Mouse (Mus musculus) kidney, postnatal 0 days (tissue): ENCODE data around the gene Slc25a22. TPM values are rescaled to one million over a fixed set of nuclear protein-coding genes. Genes with fewer than 3 reads are reported as not detected.

Experiments used
- ATAC-seq: fragments of 200-750 bp; cut with Nextera tagmentation; replicated peaks from 2 replicates; pipeline ENCODE4 v1.8.0; 2017; ENCODE audit warnings: low read depth, moderate number of reproducible peaks, moderate TSS enrichment, moderate library complexity; ENCODE audit not compliant: low FRiP score
- DNase-seq: peaks from one replicate; pipeline ENCODE4 v3.0.0-alpha.2; 2016; ENCODE audit warnings: low spot score
- H3K27ac ChIP-seq: fragments of 300-500 bp; sonication (generic); 2 replicates; pipeline ENCODE4 v1.5.1; 2014; ENCODE audit warnings: mild to moderate bottlenecking
- H3K27me3 ChIP-seq: fragments of 300-500 bp; sonication (generic); 2 replicates; pipeline ENCODE4 v1.6.1; 2014; ENCODE audit warnings: low read length, mixed read lengths; ENCODE audit not compliant: insufficient read depth
- H3K36me3 ChIP-seq: fragments of 300-500 bp; sonication (generic); 2 replicates; pipeline ENCODE4 v1.6.1; 2014; ENCODE audit warnings: low read length, mixed read lengths; ENCODE audit not compliant: insufficient read depth
- H3K4me1 ChIP-seq: fragments of 300-500 bp; sonication (generic); replicated peaks from 2 replicates; pipeline ENCODE4 v1.6.1; 2014; ENCODE audit warnings: antibody characterized with exemption, low read length, mixed read lengths; ENCODE audit not compliant: insufficient read depth
- H3K4me2 ChIP-seq: fragments of 300-500 bp; sonication (generic); 2 replicates; pipeline ENCODE4 v1.6.1; 2014; ENCODE audit warnings: mild to moderate bottlenecking, low read length, moderate library complexity, mixed read lengths
- H3K4me3 ChIP-seq: fragments of 300-500 bp; sonication (generic); replicated peaks from 2 replicates; pipeline ENCODE4 v1.5.1; 2014; ENCODE audit warnings: low read depth, low read length
- H3K9ac ChIP-seq: fragments of 300-500 bp; sonication (generic); 2 replicates; pipeline ENCODE4 v1.6.1; 2014; ENCODE audit warnings: low read depth, low read length
- H3K9me3 ChIP-seq: fragments of 300-500 bp; sonication (generic); replicated peaks from 2 replicates; pipeline ENCODE4 v1.6.1; 2016; ENCODE audit warnings: low read length, inconsistent platforms, mixed read lengths
- CTCF ChIP-seq: IDR thresholded peaks from 2 replicates; pipeline ENCODE4 v1.5.1; 2016; ENCODE audit warnings: antibody characterized with exemption, low read depth, mild to moderate bottlenecking, moderate library complexity
- WGBS: fragments of 180-500 bp; shearing (Covaris S2); extraction: QIAGEN DNeasy Blood & Tissue Kit; methylation state at CpG from one replicate; pipeline ENCODE4 v1.1.7; 2014; 5-methylcytosine and 5-hydroxymethylcytosine counted together
- polyA plus RNA-seq: library from polyadenylated mRNA; unstranded; fragments of >200 nt; fragmentation: Nextera tagmentation; extraction: Ambion mirVana; gene quantifications from 2 replicates; pipeline ENCODE4 v1.2.1, GENCODE M21; 2015

Slc25a22 gene
- polyA plus RNA-seq, 1 experiment from 2014 or later: 15.8 TPM

DNA sequence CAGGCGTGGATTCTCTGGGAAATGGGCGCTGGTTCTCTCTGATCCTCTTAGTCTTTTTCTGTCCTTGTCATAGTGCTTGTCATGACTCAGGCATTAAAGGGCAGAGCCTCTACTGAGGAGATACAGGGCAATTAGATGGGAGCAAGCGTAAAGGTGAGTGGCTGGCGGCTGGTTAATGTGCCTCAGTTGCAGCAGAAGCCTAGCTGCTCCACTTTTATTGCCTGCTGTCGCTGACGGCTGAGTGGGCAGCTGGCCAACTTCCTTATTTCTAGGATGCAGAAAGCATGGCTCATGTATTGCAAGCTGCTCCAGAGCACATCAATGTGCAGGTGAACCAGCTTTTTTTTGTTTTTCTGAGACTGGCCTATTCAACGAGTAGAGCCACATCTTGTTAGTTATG is 18.7 kb downstream of the Slc25a22 start:
- no peak overlapping the region for H3K9ac ChIP-seq

DNA sequence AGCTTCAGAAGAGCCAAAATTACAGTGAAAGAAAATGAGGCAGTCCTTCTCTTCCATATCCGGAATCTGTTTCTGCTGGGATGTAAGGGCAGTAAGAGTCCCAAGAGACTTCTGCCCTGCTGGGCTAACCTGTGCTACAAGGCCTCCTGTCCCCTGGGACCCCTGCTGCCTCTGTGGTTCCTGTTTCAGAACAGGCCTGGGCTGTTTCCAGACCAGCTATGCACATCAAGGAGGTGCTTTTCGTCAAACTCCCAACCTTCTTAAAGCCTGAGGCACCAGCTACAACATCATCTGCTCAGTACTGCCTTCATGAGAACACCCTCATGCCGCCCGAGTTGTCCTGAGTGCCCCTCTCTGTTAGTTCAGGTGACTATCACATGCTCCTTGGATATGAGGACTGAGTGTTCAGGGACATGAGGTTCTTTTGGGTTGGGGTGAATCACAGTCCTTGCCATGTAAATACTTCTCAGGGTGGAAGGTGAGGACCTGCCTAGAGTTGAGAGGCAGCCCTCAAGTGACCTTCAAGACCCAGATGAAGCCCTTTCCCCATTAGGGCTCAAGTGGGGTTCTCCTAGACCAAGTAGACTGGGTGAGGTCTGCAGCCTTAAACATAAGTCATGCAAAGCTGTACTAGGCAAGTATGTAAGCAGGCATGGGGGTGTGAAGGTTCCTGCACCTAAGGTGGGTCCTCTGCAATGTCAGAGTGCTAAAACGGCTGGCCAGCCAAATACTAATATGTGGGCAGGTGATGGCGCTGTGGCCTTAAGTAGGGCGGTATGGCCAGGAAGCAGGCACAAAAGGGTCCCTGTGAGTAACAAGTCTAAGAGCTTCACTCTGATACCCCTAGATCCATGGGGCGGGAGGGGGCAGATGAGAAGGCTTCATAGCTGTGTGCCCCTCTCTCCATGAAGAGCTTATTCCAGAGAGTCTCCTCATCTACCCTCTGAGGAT is 19.7 kb downstream of the Slc25a22 start:
- TF ChIP-seq CTCF: peak; percentile 31; the same call in 1 of the 2 replicates
- no peaks in the 10 kb centered on the region for H3K9me3 ChIP-seq
- H3K27me3 ChIP-seq: no peaks in the 10 kb centered on the region
- H3K36me3 ChIP-seq: no peaks in the 10 kb centered on the region
- DNase-seq (no peak), ATAC-seq (no peak)
- H3K4me1 ChIP-seq: peaks cover under 1% of the 10 kb centered on the region
- H3K4me3 ChIP-seq: no peak overlapping the region
- no peak overlapping the region for H3K27ac ChIP-seq
- no peak overlapping the region for H3K9ac ChIP-seq
- H3K4me2 ChIP-seq: no peak overlapping the region
- 74% methylated on average over 8 of the region's 8 CpGs for WGBS

More for the DNA sequence above, 18.7 kb downstream of the Slc25a22 start:
- 46% methylated on average over 7 of the region's 7 CpGs for WGBS
- H3K4me3 ChIP-seq: no peak overlapping the region
- DNase-seq (peak; percentile 22), ATAC-seq (no peak)
- H3K9me3 ChIP-seq: no peaks in the 10 kb centered on the region
- H3K4me1 ChIP-seq: no peaks in the 10 kb centered on the region; the same call in 1 of the 2 replicates
- no peak for TF ChIP-seq CTCF
- no peaks in the 10 kb centered on the region for H3K27me3 ChIP-seq
- no peaks in the 10 kb centered on the region for H3K36me3 ChIP-seq
- no peak overlapping the region for H3K4me2 ChIP-seq
- H3K27ac ChIP-seq: no peak overlapping the region

DNA sequence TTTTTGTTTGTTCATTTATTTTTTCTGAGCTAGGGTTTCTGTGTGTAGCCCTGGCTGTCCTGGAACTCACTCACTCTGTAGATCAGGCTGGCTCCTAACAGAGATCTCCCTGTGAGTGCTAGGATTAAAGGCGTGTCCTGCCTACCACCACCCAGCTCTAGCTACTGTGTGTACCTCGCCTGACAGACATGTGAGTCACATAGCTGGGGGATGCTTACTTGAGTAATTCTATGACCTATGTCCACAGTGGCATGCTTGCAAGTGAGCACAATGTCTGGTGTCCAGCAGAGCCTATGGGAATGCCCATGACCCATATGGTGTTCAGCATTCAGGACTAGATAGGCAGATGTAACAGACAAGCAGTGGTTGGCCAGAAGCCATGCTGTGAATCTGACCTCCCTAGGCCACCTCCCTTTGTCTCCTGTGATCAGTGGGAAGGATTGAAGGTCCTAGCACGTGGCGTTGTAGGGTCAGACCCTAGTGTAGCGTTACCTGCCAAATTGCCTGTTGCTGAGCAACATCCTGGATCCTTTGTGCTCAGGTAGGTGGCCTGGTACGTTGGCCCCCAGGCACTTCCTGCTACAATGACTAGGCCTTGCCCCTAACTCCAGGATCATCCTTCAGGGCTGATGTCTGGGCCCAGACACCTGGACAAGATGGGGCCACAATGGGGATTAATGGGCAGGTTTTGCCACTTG is 21.4 kb downstream of the Slc25a22 start:
- Histone ChIP-seq H3K27ac (no peak overlapping the region), H3K27me3 (no peaks in the 10 kb centered on the region), H3K9ac (no peak overlapping the region), H3K4me3 (no peak overlapping the region), H3K4me2 (no peak overlapping the region), H3K4me1 (peaks cover 5% of the 10 kb centered on the region), H3K9me3 (no peaks in the 10 kb centered on the region), H3K36me3 (peaks cover 2% of the 10 kb centered on the region; the same call in 1 of the 2 replicates)
- DNase-seq (no peak), ATAC-seq (no peak)
- TF ChIP-seq CTCF: no peak
- 83% methylated on average over 6 of the region's 6 CpGs for WGBS

GRCm38 (mm10) chr7:141413809-141414584 is 23.7 kb downstream of the Slc25a22 start, which contains the start of gene Gatd1:
Gene Gatd1 (minus strand): TSS chr7:141414136.
- H3K27ac ChIP-seq: peak within 1 kb of the TSS; percentile 82
- H3K27me3 ChIP-seq: no peaks in the 10 kb centered on the region
- DNase-seq (peak; percentile 99), ATAC-seq (peak; percentile 91)
- peak within 1 kb of the TSS; percentile 61 for H3K4me3 ChIP-seq
- H3K9ac ChIP-seq: peak within 1 kb of the TSS; percentile 63
- H3K9me3 ChIP-seq: no peaks in the 10 kb centered on the region
- peak within 1 kb of the TSS; percentile 83 for H3K4me2 ChIP-seq
- peaks cover 5% of the 10 kb centered on the region for H3K4me1 ChIP-seq
- WGBS: under 1% methylated on average over 56 of the region's 56 CpGs
- no peak for TF ChIP-seq CTCF
- peaks cover 19% of the 10 kb centered on the region; the same call in 1 of the 2 replicates for H3K36me3 ChIP-seq

- H3K4me3 ChIP-seq: peak overlapping the region; percentile 61
- DNase-seq: peak; percentile 28
Observed at GRCm38 (mm10) chr7:141413331-141413730, 24.4 kb downstream of the Slc25a22 start.

More at GRCm38 (mm10) chr7:141413331-141413730, 24.4 kb downstream of the Slc25a22 start:
- peak overlapping the region; percentile 70 for H3K27ac ChIP-seq
- H3K9me3 ChIP-seq: no peaks in the 10 kb centered on the region
- 3% methylated on average over 16 of the region's 16 CpGs for WGBS
- TF ChIP-seq CTCF: no peak
- H3K36me3 ChIP-seq: peaks cover 22% of the 10 kb centered on the region; the same call in 1 of the 2 replicates
- H3K4me2 ChIP-seq: peak overlapping the region; percentile 83
- peak overlapping the region; percentile 63 for H3K9ac ChIP-seq
- ATAC-seq: no peak
- peaks cover 5% of the 10 kb centered on the region for H3K4me1 ChIP-seq
- no peaks in the 10 kb centered on the region for H3K27me3 ChIP-seq
